Mouse (Mus musculus): Measurements from ENCODE around the gene 4930412O13Rik.

4930412O13Rik gene

GRCm38 (mm10) chr2:9876621-9877325 is 4.3 kb upstream of the 4930412O13Rik start:
- no peaks in the 10 kb centered on the region for H3K36me3 ChIP-seq (ENCODE audit: control insufficient read depth, insufficient read depth, low read length, poor library complexity, severe bottlenecking)
- DNase-seq (ENCODE audit: low read depth, low spot score), result no peak
- H3K27me3 ChIP-seq (ENCODE audit: control insufficient read depth, insufficient read depth, low read length, poor library complexity, severe bottlenecking), result peaks cover 4% of the 10 kb centered on the region

GRCm38 (mm10) chr2:9877326-9877690 is 3.7 kb upstream of the 4930412O13Rik start:
- peaks cover 5% of the 10 kb centered on the region for H3K27me3 ChIP-seq (ENCODE audit: control insufficient read depth, insufficient read depth, low read length, poor library complexity, severe bottlenecking)
- peak; percentile 44 for DNase-seq (ENCODE audit: low read depth, low spot score)
- no peaks in the 10 kb centered on the region for H3K36me3 ChIP-seq (ENCODE audit: control insufficient read depth, insufficient read depth, low read length, poor library complexity, severe bottlenecking)

- Histone ChIP-seq H3K27me3 (ENCODE audit: control insufficient read depth, insufficient read depth, low read length, poor library complexity, severe bottlenecking) (peaks cover 10% of the 10 kb centered on the region), H3K36me3 (ENCODE audit: control insufficient read depth, insufficient read depth, low read length, poor library complexity, severe bottlenecking) (no peaks in the 10 kb centered on the region)
- DNase-seq (ENCODE audit: low read depth, low spot score), result peak; percentile 31
Observed at GRCm38 (mm10) chr2:9877966-9878563, 3.0 kb upstream of the 4930412O13Rik start.

GRCm38 (mm10) chr2:9878564-9879081 is 2.4 kb upstream of the 4930412O13Rik start:
- Histone ChIP-seq H3K27me3 (ENCODE audit: control insufficient read depth, insufficient read depth, low read length, poor library complexity, severe bottlenecking) (peaks cover 13% of the 10 kb centered on the region), H3K36me3 (ENCODE audit: control insufficient read depth, insufficient read depth, low read length, poor library complexity, severe bottlenecking) (no peaks in the 10 kb centered on the region)
- DNase-seq (ENCODE audit: low read depth, low spot score), result peak; percentile 53

- no peak for DNase-seq (ENCODE audit: low read depth, low spot score)
Observed at GRCm38 (mm10) chr2:9879092-9879491, 2.0 kb upstream of the 4930412O13Rik start.

DNA sequence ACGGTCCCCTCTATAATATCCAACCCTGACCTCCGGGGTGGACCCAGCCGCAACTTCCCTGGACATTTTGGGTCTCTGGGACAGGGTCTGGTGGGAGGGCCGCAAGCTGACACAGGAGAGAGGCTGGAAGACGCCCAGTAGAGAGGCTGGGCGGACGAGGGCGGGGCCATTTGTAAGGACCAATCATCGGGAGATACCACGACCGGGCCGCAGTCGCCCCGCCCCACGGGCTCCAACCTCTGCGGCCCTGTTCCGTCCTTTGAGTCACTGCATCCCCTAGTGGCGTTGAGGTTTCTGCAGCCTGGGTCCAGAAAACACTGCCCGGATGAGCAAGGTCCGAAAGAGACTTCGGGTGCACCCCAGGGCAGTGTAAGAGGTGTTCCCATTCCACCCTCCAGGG is 1.6 kb upstream of the 4930412O13Rik start:
- peak; percentile 89 for DNase-seq (ENCODE audit: low read depth, low spot score)
- H3K36me3 ChIP-seq (ENCODE audit: control insufficient read depth, insufficient read depth, low read length, poor library complexity, severe bottlenecking), result no peaks in the 10 kb centered on the region
- peaks cover 13% of the 10 kb centered on the region for H3K27me3 ChIP-seq (ENCODE audit: control insufficient read depth, insufficient read depth, low read length, poor library complexity, severe bottlenecking)

More at GRCm38 (mm10) chr2:9879092-9879491, 2.0 kb upstream of the 4930412O13Rik start:
- Histone ChIP-seq H3K36me3 (ENCODE audit: control insufficient read depth, insufficient read depth, low read length, poor library complexity, severe bottlenecking) (no peaks in the 10 kb centered on the region), H3K27me3 (ENCODE audit: control insufficient read depth, insufficient read depth, low read length, poor library complexity, severe bottlenecking) (peaks cover 13% of the 10 kb centered on the region)

DNA sequence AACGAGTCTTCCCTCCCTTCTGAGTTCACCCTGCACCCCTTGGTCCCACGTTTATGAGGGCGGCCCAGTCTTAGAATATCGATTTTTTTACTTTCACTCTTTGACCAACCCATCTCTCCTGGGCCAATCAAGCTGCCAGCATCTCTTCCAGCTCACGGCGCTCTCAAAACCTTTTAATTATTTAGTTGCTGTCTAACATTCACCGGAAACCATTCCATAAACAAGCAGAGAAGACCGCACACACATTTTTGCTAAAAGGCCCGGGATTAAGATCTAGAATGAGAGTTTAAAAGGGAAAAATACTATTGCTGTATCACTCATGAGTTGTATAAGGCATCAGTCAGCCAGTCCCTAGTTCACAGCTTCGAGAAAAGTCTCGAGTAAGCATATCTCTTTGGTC is 781 bp upstream of the 4930412O13Rik start:
- Histone ChIP-seq H3K27me3 (ENCODE audit: control insufficient read depth, insufficient read depth, low read length, poor library complexity, severe bottlenecking) (peaks cover 16% of the 10 kb centered on the region), H3K36me3 (ENCODE audit: control insufficient read depth, insufficient read depth, low read length, poor library complexity, severe bottlenecking) (no peaks in the 10 kb centered on the region)
- DNase-seq (ENCODE audit: low read depth, low spot score), result no peak

DNA sequence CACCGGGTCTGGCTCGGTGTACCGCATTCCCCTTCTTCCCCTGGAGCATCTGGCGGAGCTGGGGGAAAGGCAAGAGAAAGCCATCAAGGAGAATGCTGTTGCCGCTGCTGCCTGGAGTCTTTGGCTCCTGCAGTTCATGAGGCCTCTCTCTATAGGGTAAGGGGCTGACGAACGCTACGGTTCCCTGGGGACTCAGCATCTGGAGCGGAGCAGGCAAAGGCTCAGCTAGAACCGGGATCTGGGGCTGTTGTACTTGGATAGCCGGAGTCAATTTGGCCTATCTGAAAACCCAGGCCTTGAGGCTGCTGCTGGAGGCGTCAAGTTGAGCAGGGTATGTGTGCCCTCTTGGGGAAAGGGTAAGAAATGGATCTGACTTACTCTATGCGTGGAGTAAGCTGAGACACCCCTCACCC is 565 bp downstream of the 4930412O13Rik start:
- Histone ChIP-seq H3K36me3 (ENCODE audit: control insufficient read depth, insufficient read depth, low read length, poor library complexity, severe bottlenecking) (no peaks in the 10 kb centered on the region), H3K27me3 (ENCODE audit: control insufficient read depth, insufficient read depth, low read length, poor library complexity, severe bottlenecking) (peaks cover 16% of the 10 kb centered on the region)
- peak; percentile 38 for DNase-seq (ENCODE audit: low read depth, low spot score)

DNA sequence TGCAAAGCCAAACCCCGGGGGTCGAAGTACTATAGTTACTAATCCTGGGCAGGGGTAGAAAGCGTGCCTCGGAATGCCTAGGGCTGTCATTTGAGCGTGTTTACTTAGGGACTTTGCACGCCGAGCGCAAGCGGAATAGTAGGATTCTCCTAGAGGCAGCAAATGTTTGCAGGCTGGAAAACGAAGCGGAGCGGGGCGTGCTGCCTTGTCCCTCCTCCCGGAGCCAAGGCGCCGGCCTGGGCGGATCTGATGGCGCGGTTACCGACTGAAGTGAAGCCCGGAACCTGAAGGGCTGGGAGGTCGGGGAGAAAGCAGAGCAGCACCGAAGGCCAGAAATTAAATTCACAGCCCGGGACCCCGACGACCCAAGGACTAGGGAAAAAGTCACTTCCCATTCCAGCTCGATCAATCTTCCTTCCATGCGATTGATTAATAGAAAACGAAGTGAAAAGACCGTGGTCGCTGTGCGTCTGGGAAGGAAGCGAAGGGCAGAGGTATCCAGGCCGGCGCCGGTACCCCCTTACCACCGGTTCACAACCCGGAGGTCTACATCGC is 1.4 kb downstream of the 4930412O13Rik start:
- H3K36me3 ChIP-seq (ENCODE audit: control insufficient read depth, insufficient read depth, low read length, poor library complexity, severe bottlenecking), result no peaks in the 10 kb centered on the region
- peak; percentile 42 for DNase-seq (ENCODE audit: low read depth, low spot score)
- peaks cover 15% of the 10 kb centered on the region for H3K27me3 ChIP-seq (ENCODE audit: control insufficient read depth, insufficient read depth, low read length, poor library complexity, severe bottlenecking)

- H3K27me3 ChIP-seq (ENCODE audit: control insufficient read depth, insufficient read depth, low read length, poor library complexity, severe bottlenecking), result peaks cover 14% of the 10 kb centered on the region
- DNase-seq (ENCODE audit: low read depth, low spot score), result peak; percentile 41
- no peaks in the 10 kb centered on the region for H3K36me3 ChIP-seq (ENCODE audit: control insufficient read depth, insufficient read depth, low read length, poor library complexity, severe bottlenecking)
Observed at GRCm38 (mm10) chr2:9882926-9883802, 2.1 kb downstream of the 4930412O13Rik start.

GRCm38 (mm10) chr2:9883803-9884532 is 2.9 kb downstream of the 4930412O13Rik start:
- DNase-seq (ENCODE audit: low read depth, low spot score), result no peak

GRCm38 (mm10) chr2:9884533-9885216 is 3.6 kb downstream of the 4930412O13Rik start:
- Histone ChIP-seq H3K27me3 (ENCODE audit: control insufficient read depth, insufficient read depth, low read length, poor library complexity, severe bottlenecking) (peaks cover 16% of the 10 kb centered on the region), H3K36me3 (ENCODE audit: control insufficient read depth, insufficient read depth, low read length, poor library complexity, severe bottlenecking) (no peaks in the 10 kb centered on the region)
- DNase-seq (ENCODE audit: low read depth, low spot score), result no peak

More at GRCm38 (mm10) chr2:9883803-9884532, 2.9 kb downstream of the 4930412O13Rik start:
- no peaks in the 10 kb centered on the region for H3K36me3 ChIP-seq (ENCODE audit: control insufficient read depth, insufficient read depth, low read length, poor library complexity, severe bottlenecking)
- peaks cover 15% of the 10 kb centered on the region for H3K27me3 ChIP-seq (ENCODE audit: control insufficient read depth, insufficient read depth, low read length, poor library complexity, severe bottlenecking)

DNA sequence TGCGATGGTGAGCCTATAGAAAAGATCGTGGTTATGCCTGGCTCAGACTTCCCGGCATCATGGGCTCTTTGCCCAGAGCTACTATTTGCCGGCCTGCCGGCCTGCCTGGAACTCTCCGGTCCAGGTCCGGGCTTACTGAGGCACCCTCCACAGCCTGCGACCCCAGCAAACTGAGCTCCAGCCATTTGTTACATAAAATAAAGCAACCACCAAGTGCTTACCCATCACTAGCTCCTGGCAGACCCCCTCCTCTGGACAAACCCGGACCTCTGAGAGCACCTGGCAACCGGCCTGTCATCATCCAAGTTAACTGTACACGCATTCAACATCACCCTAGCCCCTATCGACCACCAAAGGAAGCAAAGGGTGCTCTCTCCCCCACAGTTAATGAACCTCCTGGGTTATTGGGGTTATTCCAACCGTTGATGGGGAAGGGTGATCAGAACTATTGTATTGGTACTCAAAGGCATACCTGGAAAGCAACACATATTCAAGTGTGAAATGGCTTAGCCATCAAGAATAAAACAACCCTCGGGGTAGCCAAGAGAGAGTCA is 4.2 kb downstream of the 4930412O13Rik start:
- DNase-seq (ENCODE audit: low read depth, low spot score), result no peak
- Histone ChIP-seq H3K36me3 (ENCODE audit: control insufficient read depth, insufficient read depth, low read length, poor library complexity, severe bottlenecking) (no peaks in the 10 kb centered on the region), H3K27me3 (ENCODE audit: control insufficient read depth, insufficient read depth, low read length, poor library complexity, severe bottlenecking) (peaks cover 16% of the 10 kb centered on the region)
